Mouse (Mus musculus) cerebellum, postnatal 36 days (tissue): ENCODE results near the gene Trpm1.
A peak's percentile ranks its signal among the peaks of the same experiment; 100 is the strongest.
"Not testable (repeated sequence)": the region's sequence is repeated elsewhere in the genome, so short reads cannot be mapped to it uniquely, and the experiment has no call there.

Experiments used
- DNase-seq, 2 experiments: peaks; one replicate each; pipeline ENCODE4 v3.0.0; 2021 to 2022; ENCODE audit warnings: mixed read lengths in 2 of 2

Trpm1 gene

DNA sequence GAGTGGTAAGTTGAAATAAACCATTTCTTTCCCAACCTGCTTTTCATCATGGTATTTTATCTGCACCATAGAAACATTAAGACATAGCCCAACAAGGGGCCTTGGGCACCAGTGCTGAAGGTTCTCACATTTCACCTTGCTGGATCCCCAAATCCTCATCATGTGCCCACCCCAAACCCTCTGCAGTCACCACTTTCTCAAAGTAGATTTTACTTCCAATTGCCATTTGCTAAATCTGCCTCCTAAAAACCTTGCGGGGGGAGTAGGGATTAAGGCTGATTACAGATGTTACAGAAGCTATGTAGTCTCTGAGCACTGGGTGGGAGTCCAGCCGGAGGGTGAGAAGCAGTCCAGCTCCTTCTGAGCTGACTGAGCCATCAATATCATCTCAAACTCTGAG lies at the start of gene Trpm1:
Gene Trpm1 (plus strand): TSS at position 301 of the 400 bp plus-strand sequence.
- DNase-seq: no peak

DNA sequence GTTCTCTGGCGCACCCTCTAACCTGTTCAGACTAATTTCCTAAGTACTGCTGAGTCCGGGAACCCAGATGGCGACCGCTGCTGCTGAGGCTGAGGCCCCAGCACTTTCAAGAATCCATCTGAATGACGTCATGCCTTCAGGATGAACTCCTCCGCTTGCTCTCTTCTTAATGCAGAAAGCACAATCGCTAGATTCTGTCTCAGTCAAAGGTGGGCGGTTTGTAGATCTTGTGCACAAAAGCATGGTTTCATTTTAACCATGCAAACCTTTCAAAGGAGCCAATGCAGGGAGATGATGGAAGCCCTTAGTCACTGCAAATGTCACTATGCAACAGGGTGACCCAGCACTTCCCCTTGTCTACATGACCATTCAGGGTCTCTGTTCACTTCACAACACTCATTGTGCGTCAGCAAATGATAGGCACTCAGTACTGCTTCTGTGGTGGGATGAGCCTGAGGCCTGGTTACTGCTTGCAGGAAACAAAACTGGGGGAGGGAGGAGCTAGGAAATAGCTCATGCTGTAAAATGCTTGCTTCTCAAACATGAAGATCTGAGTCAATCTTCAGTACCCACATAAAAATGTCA lies 31.4 kb upstream of the Trpm1 start:
- DNase-seq: no peak

- DNase-seq: no peak
Observed at GRCm38 (mm10) chr7:64123721-64124120, 29.9 kb upstream of the Trpm1 start.

GRCm38 (mm10) chr7:64125994-64126393 lies 27.6 kb upstream of the Trpm1 start:
- not testable (repeated sequence) for DNase-seq

DNA sequence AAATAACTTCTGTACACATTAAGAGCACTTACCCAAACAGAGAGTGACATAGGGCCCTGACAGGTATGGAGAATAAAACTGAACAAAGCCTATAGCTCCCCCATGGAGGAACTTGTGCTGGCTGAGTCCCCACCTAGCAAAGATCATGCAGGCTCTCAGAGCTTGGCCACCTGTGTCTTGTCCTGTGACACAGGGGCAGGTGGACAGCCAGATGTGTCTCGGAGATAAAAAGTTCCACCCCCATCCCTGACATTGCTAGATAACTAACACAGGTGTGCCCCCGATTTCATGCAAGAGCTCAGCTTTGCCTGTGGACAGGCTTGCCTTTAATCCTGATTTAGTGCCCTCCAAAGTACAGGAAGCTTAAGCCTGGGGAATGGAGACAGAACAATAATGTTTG lies 13.8 kb upstream of the Trpm1 start:
- DNase-seq: no peak

DNA sequence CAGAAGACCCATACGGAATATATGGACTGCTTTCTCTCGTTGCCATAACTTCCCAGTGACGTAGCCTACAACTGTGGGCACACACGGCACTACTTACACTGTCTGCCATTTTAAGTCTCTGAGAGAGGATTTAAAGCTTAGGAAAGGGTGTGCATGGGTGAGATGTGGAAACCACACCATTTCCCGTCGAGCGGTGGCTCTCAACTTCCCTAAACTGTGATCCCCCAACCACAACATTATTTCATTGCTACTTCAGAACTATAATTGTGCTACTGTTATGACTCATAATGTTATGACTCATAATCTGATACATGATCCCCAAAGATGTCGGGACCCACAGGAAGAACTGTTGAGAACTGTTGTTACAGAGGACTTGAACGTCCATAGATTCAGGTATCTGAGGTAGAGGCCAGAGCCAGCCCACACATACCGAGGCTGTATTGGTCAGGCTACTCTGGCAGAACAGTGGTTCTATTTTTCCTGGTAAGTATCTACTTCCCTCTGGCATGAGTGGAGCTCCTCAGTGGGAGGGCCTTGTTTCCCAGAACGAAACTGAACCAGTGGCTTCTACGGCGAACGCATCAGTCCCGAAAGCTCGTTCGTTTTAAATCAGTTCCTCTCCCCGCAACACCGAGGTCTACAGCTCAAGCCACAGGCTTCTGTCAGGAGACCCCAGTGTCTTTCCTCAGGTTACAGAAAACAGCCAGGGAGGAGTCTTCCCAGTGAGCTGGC lies 12.2 kb upstream of the Trpm1 start:
- no peak for DNase-seq

GRCm38 (mm10) chr7:64149337-64149736 lies 4.3 kb upstream of the Trpm1 start:
- DNase-seq: no peak

DNA sequence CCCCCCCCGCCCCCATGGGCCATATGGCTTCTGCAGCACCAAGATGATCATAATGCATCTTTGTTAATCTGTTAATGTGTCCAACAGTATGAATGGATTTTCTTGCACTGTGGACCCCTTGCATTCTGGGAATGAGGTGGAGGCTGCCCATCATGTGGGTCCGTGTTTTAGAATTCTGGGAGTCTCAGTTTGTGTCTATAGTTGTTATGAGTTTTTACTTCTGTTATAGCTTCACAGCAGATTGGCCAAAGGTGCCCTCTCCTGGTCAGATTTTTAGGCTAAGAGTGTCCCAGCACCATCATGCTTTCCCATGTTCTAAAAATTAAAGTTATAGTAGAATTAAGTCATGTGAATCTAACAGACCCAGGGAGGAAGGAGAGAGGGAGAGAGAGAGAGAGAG lies 3.9 kb upstream of the Trpm1 start:
- DNase-seq: peak; percentile 35 to 61

- no peak for DNase-seq
Observed at GRCm38 (mm10) chr7:64150436-64151080, 3.1 kb upstream of the Trpm1 start.

DNA sequence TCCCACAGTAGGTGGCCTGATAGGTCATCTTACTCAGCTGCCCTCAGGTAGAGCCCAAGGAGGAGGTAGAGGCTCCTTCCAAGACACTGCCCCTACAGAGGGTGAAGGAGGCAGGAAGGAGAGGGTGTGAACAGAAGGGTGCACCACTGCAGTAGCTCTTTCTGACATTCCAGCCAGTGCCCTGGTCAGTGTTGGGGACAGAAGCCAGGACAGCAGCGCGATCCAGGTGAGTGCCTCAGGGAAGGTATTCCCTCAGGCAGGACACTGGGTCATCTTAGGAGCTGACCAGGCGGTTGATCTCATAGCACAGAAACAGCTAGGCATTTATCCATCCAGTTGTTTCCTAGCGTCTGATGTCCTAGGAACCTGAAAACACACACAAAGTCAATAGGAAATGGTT lies 1.6 kb downstream of the Trpm1 start:
- DNase-seq: no peak

GRCm38 (mm10) chr7:64155687-64156086 lies 2.1 kb downstream of the Trpm1 start:
- peak; percentile 82 to 85 for DNase-seq

DNA sequence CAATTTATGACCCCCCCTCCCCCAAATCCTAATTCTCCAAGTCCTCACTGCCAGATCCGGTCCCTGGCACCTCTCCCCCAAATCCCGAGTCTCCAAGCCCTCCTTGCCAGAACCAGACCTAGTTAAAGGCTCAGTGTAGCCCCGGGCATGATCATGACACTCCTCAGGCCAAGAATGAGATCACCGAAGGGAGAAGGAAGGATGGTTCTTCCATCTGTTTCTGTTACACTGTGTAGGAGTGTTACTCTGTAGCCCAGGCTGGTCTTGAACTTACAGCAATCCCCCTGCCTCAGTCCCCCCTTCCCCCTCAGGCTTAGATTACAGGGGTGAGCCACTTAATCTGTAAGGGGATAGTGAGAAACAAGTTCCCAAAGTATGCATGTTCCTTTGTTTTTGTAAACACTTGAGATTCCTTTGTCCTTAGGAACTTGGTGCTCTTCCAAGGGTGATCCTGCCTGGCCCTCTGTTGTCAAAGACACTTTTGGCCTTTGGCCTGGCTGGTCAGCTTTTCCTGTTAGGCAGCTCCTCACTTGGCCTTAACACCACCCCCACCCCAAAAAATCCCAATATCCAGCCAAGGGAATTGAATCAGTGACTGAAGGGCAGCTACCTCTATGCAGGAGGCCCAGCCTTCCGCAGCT lies 2.8 kb downstream of the Trpm1 start:
- peak; percentile 48 to 52 for DNase-seq

- DNase-seq: no peak
Observed at GRCm38 (mm10) chr7:64156918-64157690, 3.5 kb downstream of the Trpm1 start.

DNA sequence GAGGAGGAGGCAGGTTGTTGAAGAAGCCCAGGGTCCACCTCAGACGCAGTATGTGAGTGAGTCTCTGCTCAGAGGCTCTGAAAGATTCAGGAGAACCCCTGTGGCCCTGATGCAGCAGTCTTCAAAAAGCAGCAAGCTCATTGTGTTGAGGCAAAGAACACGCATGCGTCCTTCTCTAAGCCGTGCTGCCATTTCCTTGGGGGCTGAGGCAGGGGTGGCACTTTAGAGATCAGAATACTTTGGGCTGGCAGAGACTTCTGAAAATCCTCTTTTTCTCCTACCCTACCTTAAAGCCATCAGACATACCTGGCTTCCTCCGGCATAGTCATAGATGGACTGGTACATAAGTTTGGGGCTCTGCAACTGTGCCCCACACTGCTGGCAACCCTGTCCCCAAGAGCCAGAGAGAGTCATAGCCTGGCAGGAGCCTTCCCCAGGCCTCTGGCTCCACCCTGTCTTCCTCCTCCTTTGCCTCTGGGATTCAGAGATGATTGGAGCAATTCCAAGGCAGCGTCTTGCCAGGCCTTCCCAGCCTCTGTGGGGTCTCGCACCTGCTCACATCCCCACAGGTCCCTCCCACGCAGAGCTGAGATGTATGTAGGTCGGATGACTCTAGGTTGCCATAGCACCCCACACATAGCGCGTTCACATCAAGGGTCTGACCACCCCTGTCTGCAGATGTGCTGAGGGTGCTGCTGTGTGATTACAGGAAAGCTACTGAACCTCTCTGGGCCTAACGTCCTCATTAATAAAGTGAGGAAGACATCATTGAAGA lies 4.8 kb downstream of the Trpm1 start:
- DNase-seq: no peak

GRCm38 (mm10) chr7:64159056-64159542 lies 5.5 kb downstream of the Trpm1 start:
- DNase-seq: no peak

GRCm38 (mm10) chr7:64159612-64160591 lies 6.3 kb downstream of the Trpm1 start:
- no peak for DNase-seq

DNA sequence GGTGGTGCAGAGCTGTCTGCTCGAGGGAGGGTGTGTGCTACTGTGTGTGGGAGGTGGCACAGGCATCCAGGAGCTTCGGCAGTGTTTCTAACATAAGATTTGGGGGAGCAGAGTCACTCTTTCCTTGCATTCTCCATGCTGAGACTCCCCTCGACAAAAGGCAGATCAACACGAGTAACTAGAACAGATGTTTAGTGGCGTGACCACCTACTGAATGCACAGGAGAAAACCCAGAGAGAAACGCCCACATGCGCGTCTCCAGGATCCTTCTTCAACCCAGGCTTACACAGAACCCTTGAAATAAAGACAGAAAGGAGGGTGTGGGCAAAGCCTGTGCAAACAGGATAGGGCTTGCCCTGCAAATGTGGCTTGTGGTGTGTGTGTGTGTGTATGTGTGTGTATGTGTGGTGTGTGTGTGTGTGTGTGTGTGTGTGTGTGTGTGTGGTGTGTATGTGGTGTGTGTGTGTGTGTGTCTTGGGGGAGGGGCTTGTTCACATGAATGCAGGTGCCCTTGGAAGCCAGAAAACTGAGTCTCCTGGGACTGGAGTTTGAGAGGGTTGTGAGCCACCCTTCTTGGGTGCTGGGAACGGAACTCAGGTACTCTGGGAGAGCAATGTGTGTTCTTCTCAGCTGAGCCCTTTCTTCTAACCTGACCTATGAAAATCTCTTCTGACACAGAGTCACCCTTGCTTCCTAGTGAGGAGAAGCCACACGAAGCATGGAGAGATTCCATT lies 7.3 kb downstream of the Trpm1 start:
- DNase-seq: no peak

DNA sequence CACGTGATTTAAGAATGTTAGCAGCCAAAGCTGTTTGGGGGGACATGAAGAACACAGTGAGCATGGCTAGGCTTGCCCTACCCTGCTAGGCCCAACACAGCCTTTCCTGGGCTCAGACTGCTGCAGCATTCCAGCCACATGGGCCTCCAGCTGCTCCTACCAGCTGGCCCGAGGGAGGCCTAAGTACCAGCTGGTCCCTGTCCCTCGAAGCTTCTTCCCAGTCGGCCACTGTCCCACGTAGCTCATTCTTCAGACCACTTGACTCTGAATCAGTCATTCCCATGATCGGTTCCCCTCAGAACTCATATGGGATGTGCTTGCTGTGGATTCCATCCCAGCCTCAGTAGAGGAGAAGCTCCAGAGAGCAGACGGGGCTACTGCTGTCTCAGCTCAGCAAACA lies 8.4 kb downstream of the Trpm1 start:
- DNase-seq: no peak

- no peak for DNase-seq
Observed at GRCm38 (mm10) chr7:64163086-64163485, 9.5 kb downstream of the Trpm1 start.

DNA sequence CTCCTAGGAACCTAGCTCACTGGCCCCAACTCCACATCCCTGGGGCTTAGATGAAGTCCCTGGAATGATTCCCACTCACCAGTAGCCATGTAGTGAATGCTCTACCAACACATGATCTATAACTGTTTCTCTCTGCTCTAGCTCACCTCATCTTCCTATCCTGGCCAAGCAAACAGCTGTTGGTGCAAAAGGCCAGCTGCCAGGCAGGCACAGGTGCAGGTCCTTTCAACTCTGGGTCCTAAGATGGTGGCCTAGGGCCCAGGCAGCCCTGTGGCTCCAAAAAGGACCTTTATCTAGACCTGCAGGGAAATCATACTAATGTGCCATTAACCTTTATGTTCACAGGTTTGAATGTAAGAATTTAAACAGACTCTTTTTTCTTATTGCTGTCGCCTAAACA lies 10.3 kb downstream of the Trpm1 start:
- no peak for DNase-seq
